Mouse (Mus musculus): ENCODE data around the gene Lhx6.

Gene Lhx6

DNA sequence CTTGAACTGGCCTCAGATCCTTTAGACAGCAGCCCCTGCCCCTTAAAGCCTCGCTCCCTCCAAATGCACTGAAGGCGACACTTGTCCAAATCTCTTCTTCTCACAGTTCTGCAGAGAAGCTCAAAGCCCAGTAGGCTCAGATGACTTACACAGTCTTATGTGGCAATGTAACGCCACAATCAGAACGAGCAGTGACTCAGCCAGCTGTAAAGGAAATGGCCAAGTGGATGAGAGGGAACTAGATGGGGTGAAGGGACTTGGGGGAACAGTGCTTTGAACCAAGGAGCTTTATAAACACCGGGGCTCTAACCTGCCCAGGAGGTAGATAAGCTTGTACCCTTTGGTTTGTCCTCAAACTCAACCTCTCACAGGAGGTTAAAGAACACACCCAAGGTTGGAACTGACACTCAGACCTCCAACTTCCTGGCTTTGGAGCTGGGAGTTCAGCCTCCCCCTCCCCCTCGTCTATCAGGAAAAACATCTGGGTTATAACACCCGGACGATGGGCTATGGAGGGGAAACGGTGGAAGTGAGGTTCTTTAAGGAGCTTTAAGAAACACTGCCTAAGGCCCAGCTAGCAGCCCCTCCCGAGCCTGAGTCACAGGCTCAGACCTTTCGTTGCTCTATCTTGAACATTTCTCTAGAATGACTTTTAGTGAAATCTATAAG, 69.7 kb downstream of the Lhx6 start:
- DNase-seq (ENCODE audit: extremely low read depth, low read depth): no peak

DNA sequence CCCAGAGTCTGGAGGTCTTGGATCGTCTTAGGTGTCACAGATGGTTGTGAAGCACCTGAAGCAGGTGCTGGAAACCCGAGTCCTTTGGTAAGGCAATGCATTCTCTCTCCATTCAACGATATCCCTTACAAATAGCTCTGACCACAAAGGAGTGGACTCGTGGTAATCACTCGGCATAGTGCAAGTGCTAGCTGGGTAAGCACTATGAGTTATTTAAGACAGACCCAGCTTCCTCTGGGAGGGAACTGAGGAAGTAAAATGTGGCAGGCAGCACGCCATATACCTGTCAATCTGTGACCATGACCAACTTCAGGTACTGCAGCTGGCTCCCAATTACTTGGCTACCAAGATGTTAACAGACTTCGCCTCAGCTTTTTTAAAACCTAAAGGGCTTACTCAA, 70.3 kb downstream of the Lhx6 start:
- no peak for DNase-seq (ENCODE audit: extremely low read depth, low read depth)

DNA sequence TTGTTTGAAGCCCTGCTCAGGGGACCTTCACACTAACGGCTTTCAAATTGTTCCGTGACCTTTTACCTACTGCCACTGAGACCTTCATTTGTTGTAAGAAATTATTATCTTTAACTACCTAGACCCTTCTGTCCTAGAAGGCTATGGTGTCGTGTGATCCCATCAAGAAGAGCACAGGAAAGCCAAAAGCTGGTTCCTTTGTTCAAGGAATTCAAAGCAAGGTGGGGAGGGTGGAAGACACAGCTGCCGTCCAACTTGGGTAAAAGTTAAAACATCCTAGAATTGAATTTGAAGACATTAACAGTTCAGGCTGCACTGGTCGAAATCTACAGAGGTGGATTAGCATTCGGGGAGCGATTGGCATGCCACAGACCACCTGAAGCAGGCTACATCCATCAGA, 71.2 kb downstream of the Lhx6 start:
- DNase-seq (ENCODE audit: extremely low read depth, low read depth): no peak

DNA sequence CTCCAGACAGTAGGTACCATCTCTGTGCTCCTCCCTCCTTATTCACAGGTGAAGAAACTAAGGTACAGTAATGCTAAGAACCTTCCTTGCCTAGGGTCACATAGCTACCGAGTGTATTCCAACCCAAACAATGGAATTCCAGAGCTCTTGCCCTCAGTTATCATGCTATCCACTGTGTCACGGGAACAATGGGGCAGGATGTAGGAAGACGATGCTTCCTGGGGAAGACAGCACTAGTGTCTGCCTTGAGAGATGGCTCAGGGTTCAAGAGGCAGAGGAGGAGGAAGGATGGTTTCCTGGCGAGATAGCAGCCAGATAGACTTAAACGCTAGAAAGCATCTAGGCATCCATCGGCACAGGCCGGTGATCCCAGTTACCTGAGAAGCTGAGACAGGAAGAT, 72.3 kb downstream of the Lhx6 start:
- no peak for DNase-seq (ENCODE audit: extremely low read depth, low read depth)

Measured in MEL-GATA-1-ER (cell line).